ENCODE assay signal across 14 mouse cellular contexts in genomic region chr16:21385926-21386881, GRCm38 (mm10). TPM values are rescaled to one million over a fixed set of nuclear protein-coding genes. Genes with fewer than 3 reads are reported as not detected.
A peak's percentile ranks its signal among the peaks of the same experiment; 100 is the strongest.
DNase-seq lines count a peak whose midpoint lies in the region; ATAC-seq lines count a peak whose summit lies in the region.
"Had no signal": no experiment of that assay in that cellular context is flagged by ENCODE, and none has a peak within 500 bp of the region (broad histone marks: within the 10 kb centered on the region; RNA-seq: fewer than 3 reads in every experiment).

No protein-coding gene starts in this region.

- no peaks in the 10 kb centered on the region for H3K36me3 ChIP-seq in embryonic facial prominence, embryonic 15.5 days
- H3K36me3 ChIP-seq: hindbrain, embryonic 15.5 days; liver, embryonic 13.5 days had no signal

- no peak for ATAC-seq in embryonic facial prominence, embryonic 15.5 days (ENCODE audit: insufficient number of reproducible peaks, low FRiP score, low TSS enrichment, low read depth)
- ATAC-seq: forebrain, postnatal 0 days had no signal

- peaks cover 53% of the 10 kb centered on the region for H3K4me1 ChIP-seq in embryonic facial prominence, embryonic 15.5 days

- H3K9me3 ChIP-seq in embryonic facial prominence, embryonic 15.5 days (replicated peaks) = no peaks in the 10 kb centered on the region
- H3K9me3 ChIP-seq: hindbrain, embryonic 15.5 days; liver, embryonic 13.5 days had no signal

- WGBS in embryonic facial prominence, embryonic 15.5 days = 51% methylated on average over 14 of the region's 14 CpGs

- H3K4me2 ChIP-seq in embryonic facial prominence, embryonic 15.5 days (replicated peaks) = no peak overlapping the region
- H3K4me2 ChIP-seq: hindbrain, embryonic 15.5 days; liver, embryonic 13.5 days had no signal

- H3K27ac ChIP-seq in embryonic facial prominence, embryonic 15.5 days (replicated peaks) = peak overlapping the region; percentile 55
- H3K27ac ChIP-seq: hindbrain, embryonic 15.5 days; liver, embryonic 13.5 days had no signal

- DNase-seq in kidney, adult 11 months = peak; percentile 19
- DNase-seq in kidney, adult 18-20 months = no peak
- DNase-seq in kidney, postnatal 25 days = peak; percentile 39 to 52
- DNase-seq in retina, embryonic 14.5 days (ENCODE audit: low spot score) = peak; percentile 57
- DNase-seq in right cerebral cortex, postnatal 4 days = no peak
- DNase-seq in cerebellum, adult 9-10 months = no peak
- no peak for DNase-seq in ovary, adult 18-20 months (ENCODE audit: low spot score)
- DNase-seq: cerebellum, postnatal 36 days; forebrain, postnatal 0 days; liver, embryonic 13.5 days had no signal

- H3K27me3 ChIP-seq in embryonic facial prominence, embryonic 15.5 days = no peaks in the 10 kb centered on the region
- H3K27me3 ChIP-seq: CH12.LX; hindbrain, embryonic 15.5 days; liver, embryonic 13.5 days had no signal

- no peak overlapping the region for H3K4me3 ChIP-seq in embryonic facial prominence, embryonic 15.5 days (replicated peaks)
- H3K4me3 ChIP-seq: hindbrain, embryonic 15.5 days; liver, embryonic 13.5 days; myocyte had no signal

- H3K9ac ChIP-seq in embryonic facial prominence, embryonic 15.5 days = no peak overlapping the region
- H3K9ac ChIP-seq: forebrain, postnatal 0 days; hindbrain, embryonic 15.5 days; liver, embryonic 13.5 days had no signal

RNA-seq across cellular contexts. Expression of gene Vps8, which starts 36.7 kb away (rescaled TPM):
- 15.7 and 16.9 TPM in 2 replicates for polyA plus RNA-seq in embryonic facial prominence, embryonic 15.5 days (2015; fragmentation: Nextera tagmentation; extraction: Ambion mirVana)

Comparison
In these comparisons a context has a peak if more than half of its experiments do, and no peak if none do; other contexts are left out.
1. DNase-seq: peak in kidney, adult 11 months (single experiment), kidney, postnatal 25 days (2 of 2) and retina, embryonic 14.5 days (single experiment); none in kidney, adult 18-20 months (single experiment), right cerebral cortex, postnatal 4 days (single experiment), cerebellum, adult 9-10 months (single experiment) and ovary, adult 18-20 months (single experiment).